Comparison of ENCODE assay signal across 10 mouse cellular contexts in the genomic region with DNA sequence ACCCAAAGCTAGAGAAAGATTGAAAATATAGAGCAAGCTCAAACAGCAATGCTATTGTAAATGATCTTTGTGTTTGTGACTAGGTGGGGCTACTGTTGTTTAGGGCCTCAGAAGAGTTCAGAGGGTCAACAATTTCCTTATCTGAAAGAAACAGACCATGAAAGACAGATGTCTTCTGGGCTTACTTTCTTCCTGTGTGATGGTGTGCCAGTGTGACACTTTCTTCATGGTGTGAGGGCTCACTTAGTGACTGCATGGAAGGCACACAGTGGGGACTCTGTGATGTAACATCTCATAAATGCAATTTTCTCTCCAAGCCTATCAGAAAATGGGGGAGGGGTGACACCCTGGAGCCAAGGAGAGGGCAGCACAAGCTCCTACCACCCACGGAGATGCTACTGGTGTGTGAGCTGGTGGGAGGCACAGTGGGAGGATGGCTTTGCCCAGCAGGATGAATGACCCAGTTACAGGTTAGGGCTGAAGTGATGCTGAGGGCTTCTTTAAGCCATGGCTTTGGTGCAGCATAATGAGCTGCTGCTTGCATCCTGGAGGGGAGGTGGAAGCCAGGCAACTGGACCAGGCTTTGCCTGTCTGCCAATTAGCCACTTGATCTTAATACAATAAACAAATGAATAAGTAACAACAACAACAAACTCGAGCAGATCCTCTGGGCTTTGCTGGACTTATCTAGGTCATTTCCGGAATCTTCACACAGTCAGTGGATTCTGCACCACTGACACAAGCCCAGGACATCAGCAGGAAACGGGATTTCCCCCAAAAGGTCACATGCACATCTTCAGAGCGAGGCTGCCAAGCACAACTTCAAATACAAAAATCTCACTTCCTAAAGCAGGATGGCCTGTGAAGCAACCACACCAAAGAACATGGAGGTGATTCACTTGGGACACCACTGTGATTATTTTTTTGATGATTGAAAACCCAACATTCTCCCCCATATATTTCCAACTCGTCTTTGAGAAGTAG. TPM values are rescaled to one million over a fixed set of nuclear protein-coding genes. Genes with fewer than 3 reads are reported as not detected.
DNase-seq lines count a peak whose midpoint lies in the region; ATAC-seq lines count a peak whose summit lies in the region.
"Had no signal": no experiment of that assay in that cellular context is flagged by ENCODE, and none has a peak within 500 bp of the region (broad histone marks: within the 10 kb centered on the region; RNA-seq: fewer than 3 reads in every experiment).

No protein-coding gene starts in this region.

- 36% methylated on average over 6 of the region's 6 CpGs for WGBS in heart, embryonic 10.5 days
- WGBS in forebrain, embryonic 16.5 days: 51% methylated on average over 6 of the region's 6 CpGs
- WGBS in hindbrain, embryonic 14.5 days: 57% methylated on average over 6 of the region's 6 CpGs

- peak; percentile 22; the same call in 1 of the 2 replicates for ATAC-seq in frontal cortex, adult (ENCODE audit: low TSS enrichment)
- ATAC-seq in megakaryocyte, adult 5-6 weeks (ENCODE audit: poor library complexity, severe bottlenecking): peak; percentile 77
- no peak for ATAC-seq in forebrain, embryonic 16.5 days
- ATAC-seq in hindbrain, embryonic 14.5 days (ENCODE audit: low FRiP score): no peak
- ATAC-seq: forebrain, embryonic 15.5 days had no signal

- no peak overlapping the region for H3K4me2 ChIP-seq in forebrain, embryonic 16.5 days (ENCODE audit: low read length)
- H3K4me2 ChIP-seq in hindbrain, embryonic 14.5 days (replicated peaks): no peak overlapping the region
- H3K4me2 ChIP-seq: forebrain, embryonic 15.5 days had no signal

- DNase-seq in frontal cortex, postnatal 25 days (ENCODE audit: low spot score in 2 of 2): no peak
- DNase-seq in CD4-positive, CD25-positive, alpha-beta regulatory T cell, adult 2 months (ENCODE audit: low read depth, low spot score): peak; percentile 79
- no peak for DNase-seq in heart, embryonic 10.5 days (ENCODE audit: low spot score)
- no peak for DNase-seq in cerebellum, adult 11-12 months
- no peak for DNase-seq in hindbrain, embryonic 14.5 days (ENCODE audit: low spot score)
- DNase-seq: layer of hippocampus, adult 9-11 months had no signal

- H3K9me3 ChIP-seq in heart, embryonic 10.5 days: no peaks in the 10 kb centered on the region
- H3K9me3 ChIP-seq in forebrain, embryonic 16.5 days (ENCODE audit: control insufficient read depth, low read length): no peaks in the 10 kb centered on the region
- no peaks in the 10 kb centered on the region for H3K9me3 ChIP-seq in hindbrain, embryonic 14.5 days (ENCODE audit: control insufficient read depth, low read length)
- H3K9me3 ChIP-seq: forebrain, embryonic 15.5 days had no signal

- no peaks in the 10 kb centered on the region for H3K36me3 ChIP-seq in heart, embryonic 10.5 days
- no peaks in the 10 kb centered on the region for H3K36me3 ChIP-seq in forebrain, embryonic 16.5 days (ENCODE audit: control insufficient read depth, insufficient read depth)
- no peaks in the 10 kb centered on the region for H3K36me3 ChIP-seq in hindbrain, embryonic 14.5 days (replicated peaks; ENCODE audit: control insufficient read depth, insufficient read depth)
- H3K36me3 ChIP-seq: forebrain, embryonic 15.5 days had no signal

- H3K4me1 ChIP-seq in heart, embryonic 10.5 days: peaks cover 51% of the 10 kb centered on the region
- peaks cover 10% of the 10 kb centered on the region for H3K4me1 ChIP-seq in forebrain, embryonic 16.5 days (replicated peaks; ENCODE audit: control insufficient read depth, insufficient read depth, low read length)
- H3K4me1 ChIP-seq in hindbrain, embryonic 14.5 days (replicated peaks; ENCODE audit: control insufficient read depth, insufficient read depth, low read length): peaks cover 18% of the 10 kb centered on the region; the same call in 1 of the 2 replicates

- no peaks in the 10 kb centered on the region for H3K27me3 ChIP-seq in heart, embryonic 10.5 days (ENCODE audit: insufficient read depth, poor library complexity, severe bottlenecking)
- no peaks in the 10 kb centered on the region for H3K27me3 ChIP-seq in forebrain, embryonic 16.5 days (replicated peaks; ENCODE audit: control insufficient read depth, insufficient read depth, low read length)
- no peaks in the 10 kb centered on the region for H3K27me3 ChIP-seq in hindbrain, embryonic 14.5 days (ENCODE audit: control insufficient read depth, insufficient read depth, low read length)
- H3K27me3 ChIP-seq: forebrain, embryonic 15.5 days had no signal

- peak overlapping the region; percentile 67 for H3K27ac ChIP-seq in heart, embryonic 10.5 days
- no peak overlapping the region for H3K27ac ChIP-seq in forebrain, embryonic 16.5 days (ENCODE audit: low read length)
- H3K27ac ChIP-seq in hindbrain, embryonic 14.5 days: no peak overlapping the region
- H3K27ac ChIP-seq: forebrain, embryonic 15.5 days had no signal

- no peak overlapping the region for H3K4me3 ChIP-seq in heart, embryonic 10.5 days
- no peak overlapping the region for H3K4me3 ChIP-seq in forebrain, embryonic 16.5 days (replicated peaks; ENCODE audit: low read length)
- H3K4me3 ChIP-seq in hindbrain, embryonic 14.5 days (replicated peaks; ENCODE audit: low read length): no peak overlapping the region
- H3K4me3 ChIP-seq: forebrain, embryonic 15.5 days had no signal

- H3K9ac ChIP-seq in forebrain, embryonic 16.5 days (replicated peaks; ENCODE audit: low read depth, low read length): no peak overlapping the region
- H3K9ac ChIP-seq in hindbrain, embryonic 14.5 days: no peak overlapping the region
- H3K9ac ChIP-seq: forebrain, embryonic 15.5 days had no signal

RNA-seq across cellular contexts. Expression of a gene that starts 46.5 kb away (rescaled TPM):
- 49.6 and 55.2 TPM in 2 replicates for polyA plus RNA-seq in heart, embryonic 10.5 days (2016; fragmentation: Nextera tagmentation; extraction: Ambion mirVana)
- 6.0 and 12.4 TPM in 2 replicates for total RNA-seq in megakaryocyte, adult 5-6 weeks (2015)
- 8.9 and 39.4 TPM in 2 replicates for total RNA-seq in megakaryocyte, adult 5-6 weeks (2017)
- 132 and 135 TPM in 2 replicates for polyA plus RNA-seq in forebrain, embryonic 16.5 days (2015; fragmentation: Nextera tagmentation; extraction: Ambion mirVana)
- polyA plus RNA-seq in hindbrain, embryonic 14.5 days (2014; fragmentation: Nextera tagmentation; extraction: Ambion mirVana): 85.6 and 89.5 TPM in 2 replicates

Comparison
In these comparisons a context has a peak if more than half of its experiments do, and no peak if none do; other contexts are left out.
1. ATAC-seq: peak in frontal cortex, adult (single experiment) and megakaryocyte, adult 5-6 weeks (single experiment); none in forebrain, embryonic 16.5 days (single experiment) and hindbrain, embryonic 14.5 days (single experiment).